Mouse (Mus musculus) lung, postnatal 10 days (tissue): ENCODE data around the gene Tns3.
A peak's percentile ranks its signal among the peaks of the same experiment; 100 is the strongest.

Source experiments
- DNase-seq: peaks from one replicate; pipeline ENCODE4 v3.0.0; 2021

The Tns3 gene

GRCm38 (mm10) chr11:8468161-8469091 lies 195.9 kb downstream of the Tns3 start:
- DNase-seq: peak; percentile 91

GRCm38 (mm10) chr11:8467403-8468160 lies 196.8 kb downstream of the Tns3 start:
- peak; percentile 61 for DNase-seq

DNA sequence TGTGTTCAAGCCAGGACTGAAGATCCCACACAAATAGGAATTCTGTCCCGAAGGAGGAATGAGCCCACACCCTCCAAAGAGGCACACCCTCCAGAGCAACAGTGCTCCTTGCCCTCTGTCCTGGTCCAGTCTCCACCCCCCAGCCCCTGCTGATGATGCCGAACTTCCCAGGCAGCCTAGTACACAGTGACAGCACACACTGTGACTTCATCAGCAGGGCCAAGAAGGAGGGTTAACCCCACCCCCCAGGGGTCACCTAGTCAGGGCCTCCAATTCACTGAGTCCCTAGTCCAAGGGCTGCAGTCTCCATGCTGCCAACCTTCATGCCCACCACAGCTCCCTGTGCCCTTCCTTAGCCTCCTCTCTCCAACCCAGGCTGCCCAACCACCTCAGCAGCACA lies 200.5 kb downstream of the Tns3 start:
- peak; percentile 50 for DNase-seq

GRCm38 (mm10) chr11:8462827-8463405 lies 201.4 kb downstream of the Tns3 start:
- no peak for DNase-seq

GRCm38 (mm10) chr11:8460835-8461234 lies 203.5 kb downstream of the Tns3 start:
- no peak for DNase-seq

- peak; percentile 76 for DNase-seq
Observed at GRCm38 (mm10) chr11:8457951-8458350, 206.4 kb downstream of the Tns3 start.

GRCm38 (mm10) chr11:8456586-8457285 lies 207.6 kb downstream of the Tns3 start:
- peak; percentile 40 for DNase-seq

DNA sequence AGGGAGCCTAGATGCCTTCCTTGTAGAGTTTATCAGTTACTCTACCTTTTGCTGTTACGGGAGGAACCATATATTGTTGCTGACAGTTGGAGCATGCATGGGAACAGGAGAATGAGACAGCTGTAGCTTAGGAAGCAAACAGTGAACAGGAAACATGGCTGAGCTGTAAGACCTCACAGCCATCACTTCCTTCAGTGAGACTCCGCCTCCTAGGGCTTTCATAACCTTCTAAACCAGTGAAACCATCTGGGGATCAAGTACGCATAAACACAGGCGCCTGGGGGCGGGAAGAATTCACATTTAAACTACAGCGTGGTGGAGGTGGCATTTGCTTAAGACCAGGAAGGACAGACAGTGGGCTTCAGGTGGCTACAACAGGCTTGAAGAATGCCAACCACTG lies 208.7 kb downstream of the Tns3 start:
- peak; percentile 54 for DNase-seq

DNA sequence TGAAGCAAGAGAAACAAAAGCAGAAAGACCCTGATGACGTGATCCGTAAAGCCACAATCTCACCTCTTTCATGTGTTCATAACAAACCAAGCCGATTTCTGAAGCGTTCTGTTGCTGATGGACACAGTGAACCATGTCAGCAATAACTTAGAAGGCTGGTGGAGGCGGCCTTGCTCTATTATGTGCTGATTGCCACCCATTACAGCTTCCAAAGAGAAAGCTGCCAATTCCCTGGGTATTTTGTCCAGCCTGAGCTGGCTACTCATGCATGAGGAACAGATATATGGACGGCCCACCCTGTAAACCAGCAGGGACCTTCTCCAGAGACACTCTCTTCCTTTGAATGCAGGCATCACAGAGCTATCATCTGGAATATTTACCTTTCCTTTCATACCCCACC lies 211.1 kb downstream of the Tns3 start:
- no peak for DNase-seq

DNA sequence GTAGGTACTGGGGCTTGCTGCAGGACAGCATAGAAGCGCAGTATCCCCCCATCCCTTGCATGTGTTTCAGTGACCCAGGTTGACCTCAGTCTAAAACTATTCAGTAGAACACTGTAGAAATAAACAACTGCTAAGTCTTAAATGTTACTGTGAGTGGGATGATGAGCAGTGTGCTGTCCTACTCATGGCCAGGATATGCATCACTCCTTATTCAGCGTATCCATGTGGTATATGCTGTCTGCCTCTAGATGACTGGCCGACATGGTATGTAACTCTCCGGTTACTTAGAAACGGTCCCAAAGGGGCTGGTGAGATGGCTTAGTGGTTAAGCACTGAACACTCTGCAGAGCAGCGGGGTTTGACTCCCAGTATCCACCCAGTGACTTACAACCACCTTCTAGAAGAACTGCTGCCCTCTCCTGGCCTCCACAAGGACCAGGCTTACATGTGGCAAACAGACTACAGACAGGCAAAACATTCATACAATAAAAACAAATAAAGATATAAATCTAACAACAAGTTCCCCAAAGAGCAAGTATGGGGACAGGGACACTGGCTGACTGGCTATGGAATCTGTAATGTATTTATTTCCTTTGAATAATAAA lies 212.6 kb downstream of the Tns3 start:
- no peak for DNase-seq

DNA sequence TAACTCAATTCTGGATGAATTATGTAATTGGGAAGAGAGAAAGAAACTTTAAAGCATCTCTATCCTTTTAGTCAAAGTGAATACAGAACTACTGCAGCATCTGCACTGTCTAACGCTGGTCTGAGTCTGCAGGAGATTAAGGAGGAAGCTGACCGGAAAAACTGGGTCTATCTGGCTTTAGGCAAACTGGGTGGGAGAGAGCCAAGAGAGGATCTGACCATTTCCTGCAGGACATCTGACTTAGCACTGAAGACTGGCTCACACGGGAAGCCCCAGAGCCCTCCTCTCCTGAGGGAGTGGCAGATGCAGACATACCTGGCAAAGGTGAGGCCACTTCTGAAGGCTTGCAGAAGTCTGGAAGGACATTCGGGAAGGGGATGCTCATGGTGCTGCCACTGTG lies 213.8 kb downstream of the Tns3 start:
- no peak for DNase-seq

GRCm38 (mm10) chr11:8445915-8446356 lies 218.4 kb downstream of the Tns3 start:
- peak; percentile 85 for DNase-seq

DNA sequence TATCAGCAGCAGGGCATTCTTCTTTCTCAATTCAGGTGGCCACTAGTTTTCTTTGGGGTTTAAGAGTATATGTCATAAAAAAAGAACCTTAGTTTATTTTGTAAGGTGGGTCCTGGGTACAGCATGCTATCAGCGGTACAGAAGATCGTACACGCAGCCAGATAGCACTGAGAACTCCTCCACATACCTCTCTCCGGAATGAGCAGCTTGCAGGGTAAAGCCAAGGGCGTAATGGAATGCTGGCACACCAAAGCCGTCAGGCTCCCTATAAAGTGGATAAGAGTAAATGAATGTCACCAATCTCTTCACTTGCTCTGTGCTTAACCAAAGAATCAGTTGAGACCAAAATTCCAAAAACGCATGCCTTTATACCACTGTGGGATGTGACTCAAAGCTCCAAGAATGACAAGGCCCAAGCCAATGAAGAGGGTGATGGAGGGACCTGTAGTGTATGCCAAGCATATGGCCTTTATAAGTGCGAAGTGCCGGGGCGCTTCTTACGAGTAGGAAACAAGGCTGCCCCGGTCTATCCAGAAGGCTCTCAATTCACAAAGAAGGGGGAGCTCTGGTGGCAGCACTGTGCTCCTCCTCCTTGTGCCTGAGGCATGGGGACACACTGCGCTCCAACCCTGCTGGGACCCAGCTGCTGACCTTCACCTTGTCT lies 219.4 kb downstream of the Tns3 start:
- no peak for DNase-seq

GRCm38 (mm10) chr11:8443539-8444292 lies 220.6 kb downstream of the Tns3 start:
- peak; percentile 81 for DNase-seq

DNA sequence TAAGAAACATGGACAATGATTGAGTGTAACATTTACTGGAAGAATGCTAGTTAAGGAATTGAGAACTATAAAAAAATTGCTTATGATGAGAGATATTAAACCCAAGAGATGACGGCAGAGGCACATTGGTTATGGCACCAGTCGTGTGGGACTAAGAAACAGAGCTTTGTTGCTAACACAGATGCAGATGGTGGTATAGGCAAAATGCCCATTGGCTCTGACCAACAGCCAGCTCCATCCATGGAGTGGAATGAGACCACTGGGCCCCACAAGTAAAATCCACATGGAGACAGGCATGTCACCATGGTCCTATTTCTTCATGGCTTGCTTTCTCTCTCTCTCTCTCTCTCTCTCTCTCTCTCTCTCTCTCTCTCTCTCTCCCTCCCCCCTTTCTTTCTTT lies 223.6 kb downstream of the Tns3 start:
- DNase-seq: no peak

GRCm38 (mm10) chr11:8440221-8440620 lies 224.1 kb downstream of the Tns3 start:
- no peak for DNase-seq

- DNase-seq: no peak
Observed at GRCm38 (mm10) chr11:8439035-8439434, 225.3 kb downstream of the Tns3 start.

DNA sequence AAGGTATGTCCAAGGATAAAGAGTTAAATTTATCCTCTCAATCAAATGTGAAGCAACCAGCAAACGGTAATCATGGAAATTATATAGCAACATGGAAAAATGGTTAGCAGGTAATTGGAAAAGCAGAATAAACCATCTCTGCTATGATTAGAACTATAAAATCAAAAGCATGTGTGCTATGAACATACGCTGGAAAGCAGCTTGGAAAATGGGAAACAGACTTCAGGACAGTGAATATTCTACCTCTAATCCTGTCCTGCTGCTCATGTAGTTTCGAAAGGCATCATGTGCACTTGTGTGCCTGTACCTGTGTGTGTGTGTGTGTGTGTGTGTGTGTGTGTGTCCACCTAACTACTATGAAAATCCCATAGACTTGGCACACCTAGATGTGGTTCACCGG lies 226.1 kb downstream of the Tns3 start:
- no peak for DNase-seq

DNA sequence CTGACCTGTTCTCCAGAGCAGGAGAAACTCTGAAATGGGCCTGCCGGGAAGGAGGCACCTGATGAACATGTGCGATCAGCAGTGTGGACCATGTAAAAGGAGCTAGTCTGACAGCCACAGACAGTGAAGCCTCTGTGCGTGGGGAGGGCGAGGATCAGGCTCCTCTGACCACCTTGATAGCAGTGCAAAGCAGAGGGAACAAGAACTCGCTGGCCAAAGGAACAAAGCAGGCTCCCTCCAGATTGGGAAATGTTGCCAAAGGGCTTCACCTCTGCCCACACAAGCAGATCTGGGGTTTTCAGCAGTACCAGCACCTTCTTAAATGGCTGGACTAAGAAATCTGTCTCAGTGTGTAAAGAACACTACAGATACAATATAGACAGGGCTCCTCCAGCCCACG lies 229.2 kb downstream of the Tns3 start:
- DNase-seq: no peak

GRCm38 (mm10) chr11:8434366-8434765 lies 230.0 kb downstream of the Tns3 start:
- DNase-seq: no peak

GRCm38 (mm10) chr11:8433443-8433842 lies 230.9 kb downstream of the Tns3 start:
- no peak for DNase-seq
